Mouse (Mus musculus) lung, postnatal 0 days (tissue): ENCODE measurements around the gene Ptafr.

Experiments
- CTCF ChIP-seq: IDR thresholded peaks from 2 replicates; pipeline ENCODE4 v1.5.1; 2016; ENCODE audit warnings: antibody characterized with exemption, mild to moderate bottlenecking
- EP300 ChIP-seq: IDR thresholded peaks from 2 replicates; pipeline ENCODE4 v1.6.1; 2016; ENCODE audit warnings: antibody characterized with exemption, mild to moderate bottlenecking, control low read depth

DNA sequence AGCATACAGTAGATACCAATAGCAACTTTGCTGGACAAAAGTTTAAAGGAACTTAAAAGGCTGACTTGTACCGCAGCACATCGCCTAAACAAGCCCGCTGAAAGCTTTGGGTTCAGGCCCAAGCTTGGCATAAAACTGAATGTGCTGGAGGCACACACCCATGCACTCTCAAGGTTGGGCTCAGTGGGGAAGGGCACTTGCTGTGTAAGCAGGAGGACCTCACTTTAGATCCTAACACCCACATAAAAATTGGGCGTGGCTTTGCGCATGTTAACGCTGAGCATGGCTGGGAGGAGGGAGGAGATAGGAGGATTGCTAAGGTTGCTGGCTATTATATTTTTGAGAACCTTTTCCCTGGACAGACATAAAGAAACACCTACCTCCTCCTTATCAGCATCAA, 39.1 kb upstream of the Ptafr start:
- no peak for TF ChIP-seq CTCF
- no peak for TF ChIP-seq EP300
